Mouse (Mus musculus) hindbrain, embryonic 14.5 days (tissue): Measurements from ENCODE around the gene Cct6b. TPM values are rescaled to one million over a fixed set of nuclear protein-coding genes. Genes with fewer than 3 reads are reported as not detected.

Experiments used
- ATAC-seq: fragments of 200-750 bp; cut with Nextera tagmentation; 2 replicates; pipeline ENCODE4 v1.8.0; 2017; ENCODE audit warnings: moderate number of reproducible peaks, mild to moderate bottlenecking, moderate TSS enrichment, moderate library complexity; ENCODE audit not compliant: low FRiP score
- DNase-seq: peaks from one replicate; pipeline ENCODE4 v3.0.0-alpha.2; 2015; ENCODE audit warnings: low spot score
- H3K27ac ChIP-seq: fragments of 300-500 bp; sonication (generic); 2 replicates; pipeline ENCODE4 v1.5.1; 2014; ENCODE audit warnings: mild to moderate bottlenecking, moderate library complexity
- H3K27me3 ChIP-seq: fragments of 300-500 bp; sonication (generic); 2 replicates; pipeline ENCODE4 v1.6.1; 2014; ENCODE audit warnings: mild to moderate bottlenecking, low read length, mixed read lengths; ENCODE audit not compliant: control insufficient read depth, insufficient read depth
- H3K36me3 ChIP-seq: fragments of 300-500 bp; sonication (generic); replicated peaks from 2 replicates; pipeline ENCODE4 v1.6.1; 2014; ENCODE audit not compliant: control insufficient read depth, insufficient read depth
- H3K4me1 ChIP-seq: fragments of 300-500 bp; sonication (generic); replicated peaks from 2 replicates; pipeline ENCODE4 v1.6.1; 2014; ENCODE audit warnings: antibody characterized with exemption, low read length, mixed read lengths; ENCODE audit not compliant: control insufficient read depth, insufficient read depth
- H3K4me2 ChIP-seq: fragments of 300-500 bp; sonication (generic); replicated peaks from 2 replicates; pipeline ENCODE4 v1.6.1; 2014; ENCODE audit warnings: mild to moderate bottlenecking, moderate library complexity
- H3K4me3 ChIP-seq: fragments of 300-500 bp; sonication (generic); replicated peaks from 2 replicates; pipeline ENCODE4 v1.5.1; 2014; ENCODE audit warnings: mild to moderate bottlenecking, low read length
- H3K9ac ChIP-seq: fragments of 300-500 bp; sonication (generic); 2 replicates; pipeline ENCODE4 v1.6.1; 2014
- H3K9me3 ChIP-seq: fragments of 300-500 bp; sonication (generic); 2 replicates; pipeline ENCODE4 v1.6.1; 2016; ENCODE audit warnings: low read length; ENCODE audit not compliant: control insufficient read depth
- WGBS: fragments of 180-500 bp; shearing (Covaris S2); extraction: QIAGEN DNeasy Blood & Tissue Kit; methylation state at CpG from one replicate; pipeline ENCODE4 v1.1.7; 2014; 5-methylcytosine and 5-hydroxymethylcytosine counted together
- polyA plus RNA-seq: library from polyadenylated mRNA; unstranded; fragments of >200 nt; fragmentation: Nextera tagmentation; extraction: Ambion mirVana; gene quantifications from 2 replicates; pipeline ENCODE4 v1.2.1, GENCODE M21; 2014

The Cct6b gene
- polyA plus RNA-seq, 1 experiment from 2014 or later = 0.09 TPM

DNA sequence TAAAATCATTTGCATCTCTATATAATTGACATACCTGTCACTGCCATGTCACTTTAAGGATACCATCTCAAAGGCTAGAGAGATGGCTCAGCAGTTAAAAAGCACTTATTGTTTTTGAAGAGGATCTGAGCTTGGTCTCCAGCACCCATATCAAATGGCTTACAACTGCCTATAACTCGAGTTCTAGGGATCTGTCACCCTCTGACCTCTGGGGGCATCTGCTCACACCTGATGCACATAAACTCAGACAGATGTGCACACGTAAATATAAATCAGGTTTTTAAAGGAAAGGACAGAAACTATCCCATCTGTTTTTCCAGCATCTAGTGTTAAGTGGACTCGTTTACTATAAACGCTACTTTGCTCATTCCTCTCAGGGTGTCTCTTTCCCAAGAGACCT is 860 bp downstream of the Cct6b start:
- H3K9me3 ChIP-seq = no peaks in the 10 kb centered on the region
- no peak for ATAC-seq
- peak overlapping the region; percentile 59 for H3K4me2 ChIP-seq
- H3K4me3 ChIP-seq = peak overlapping the region; percentile 62
- H3K27me3 ChIP-seq = no peaks in the 10 kb centered on the region
- peak overlapping the region; percentile 62 for H3K9ac ChIP-seq
- peak overlapping the region; percentile 84 for H3K27ac ChIP-seq
- 14% methylated on average over 4 of the region's 4 CpGs for WGBS
- H3K4me1 ChIP-seq = peaks cover 21% of the 10 kb centered on the region
- no peak for DNase-seq
- H3K36me3 ChIP-seq = 0 out of 2 replicates have a peak, but pooled peaks cover 6% of the 10 kb centered on the region

DNA sequence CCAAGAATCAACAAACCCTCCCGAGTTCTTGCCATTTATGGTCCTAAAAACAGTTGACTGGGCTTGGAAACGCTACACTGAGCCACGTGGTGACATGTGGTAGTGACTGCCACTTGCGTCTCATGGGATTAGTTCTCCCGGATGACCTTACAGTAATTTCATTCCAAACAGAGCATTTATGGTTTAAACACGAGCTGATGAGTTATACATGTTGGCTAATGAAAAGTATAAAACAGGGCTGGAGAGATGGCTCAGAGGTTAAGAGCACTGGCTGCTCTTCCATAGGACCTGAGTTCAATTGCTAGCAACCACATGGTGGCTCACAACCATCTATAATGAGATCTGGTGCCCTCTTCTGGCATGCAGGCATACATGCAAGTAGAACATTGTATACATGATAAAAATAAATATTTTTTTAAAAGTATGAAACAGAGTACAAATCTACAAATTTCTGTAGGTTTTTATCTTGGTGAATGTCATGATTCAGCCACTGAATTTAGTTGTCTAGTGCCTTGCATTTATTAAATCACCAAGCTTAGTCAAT is 1.8 kb downstream of the Cct6b start:
- 0 out of 2 replicates have a peak, but pooled peaks cover 6% of the 10 kb centered on the region for H3K36me3 ChIP-seq
- no peak for ATAC-seq
- WGBS = 87% methylated on average over 6 of the region's 6 CpGs

DNA sequence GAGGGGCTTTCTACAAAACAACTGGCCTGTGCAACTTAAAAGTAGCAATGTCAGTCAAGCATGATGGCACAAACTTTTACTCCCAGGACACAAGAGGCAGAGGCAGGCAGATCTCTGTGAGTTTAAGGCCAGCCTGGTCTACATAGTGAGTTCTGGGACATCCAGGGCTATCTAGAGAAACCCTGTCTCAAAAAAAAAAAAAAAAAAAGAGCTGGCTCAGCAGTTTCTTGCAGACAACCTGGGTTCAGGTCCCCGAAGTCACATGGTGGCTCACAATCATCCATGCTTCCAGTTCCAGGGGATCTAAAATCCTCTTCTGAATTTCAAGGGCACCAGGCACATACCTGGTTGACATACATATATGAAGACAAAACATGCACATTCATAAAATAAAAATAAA is 8.2 kb downstream of the Cct6b start:
- ATAC-seq (no peak), DNase-seq (no peak)
- H3K27me3 ChIP-seq = no peaks in the 10 kb centered on the region
- no peak overlapping the region for H3K4me3 ChIP-seq
- no peaks in the 10 kb centered on the region for H3K36me3 ChIP-seq
- H3K4me2 ChIP-seq = no peak overlapping the region
- no peak overlapping the region for H3K9ac ChIP-seq
- H3K9me3 ChIP-seq = no peaks in the 10 kb centered on the region
- no peaks in the 10 kb centered on the region for H3K4me1 ChIP-seq
- WGBS = 100% methylated on average over 1 of the region's 1 CpGs
- H3K27ac ChIP-seq = no peak overlapping the region

More for the DNA sequence above, 1.8 kb downstream of the Cct6b start:
- Histone ChIP-seq H3K27ac (no peak overlapping the region), H3K27me3 (no peaks in the 10 kb centered on the region), H3K9ac (no peak overlapping the region), H3K4me1 (peaks cover 21% of the 10 kb centered on the region), H3K4me2 (no peak overlapping the region), H3K4me3 (no peak overlapping the region), H3K9me3 (no peaks in the 10 kb centered on the region)
- DNase-seq = no peak

DNA sequence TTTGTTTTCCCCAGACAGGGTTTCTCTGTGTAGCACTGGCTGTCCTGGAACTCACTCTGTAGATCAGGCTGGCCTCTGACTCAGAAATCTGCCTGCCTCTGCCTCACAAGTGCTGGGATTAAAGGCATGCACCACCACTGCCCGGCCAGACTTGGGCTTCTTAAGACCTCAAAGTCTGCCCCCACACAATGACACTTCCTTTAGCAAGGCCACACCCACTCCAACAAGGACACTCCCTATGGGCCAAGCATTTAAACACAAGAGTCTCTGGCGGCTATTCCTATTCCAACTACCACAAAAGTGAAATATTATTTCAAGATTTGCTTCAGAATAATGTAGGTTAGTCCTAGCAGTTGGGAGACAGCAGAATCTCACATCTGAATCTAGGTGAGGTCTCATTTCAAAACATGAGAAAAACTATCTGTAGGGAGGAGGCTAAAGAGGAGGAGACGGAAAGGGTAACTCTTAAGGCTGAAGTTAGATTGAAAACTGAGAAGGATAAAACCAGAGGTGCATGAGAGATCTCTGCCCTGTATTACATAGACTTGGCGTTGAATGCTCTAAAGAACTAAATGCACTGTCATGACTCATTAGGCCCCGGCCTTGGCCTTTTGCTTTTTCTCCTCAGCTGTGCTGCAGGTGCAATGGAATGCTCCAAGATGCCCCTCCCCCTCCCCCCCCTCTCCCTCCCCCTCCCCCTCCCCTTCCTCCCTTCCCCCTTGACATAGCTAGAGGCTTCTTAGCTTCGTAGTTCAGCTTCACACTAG is 11.6 kb downstream of the Cct6b start:
- WGBS = 74% methylated on average over 6 of the region's 6 CpGs
- no peak overlapping the region for H3K4me2 ChIP-seq

DNA sequence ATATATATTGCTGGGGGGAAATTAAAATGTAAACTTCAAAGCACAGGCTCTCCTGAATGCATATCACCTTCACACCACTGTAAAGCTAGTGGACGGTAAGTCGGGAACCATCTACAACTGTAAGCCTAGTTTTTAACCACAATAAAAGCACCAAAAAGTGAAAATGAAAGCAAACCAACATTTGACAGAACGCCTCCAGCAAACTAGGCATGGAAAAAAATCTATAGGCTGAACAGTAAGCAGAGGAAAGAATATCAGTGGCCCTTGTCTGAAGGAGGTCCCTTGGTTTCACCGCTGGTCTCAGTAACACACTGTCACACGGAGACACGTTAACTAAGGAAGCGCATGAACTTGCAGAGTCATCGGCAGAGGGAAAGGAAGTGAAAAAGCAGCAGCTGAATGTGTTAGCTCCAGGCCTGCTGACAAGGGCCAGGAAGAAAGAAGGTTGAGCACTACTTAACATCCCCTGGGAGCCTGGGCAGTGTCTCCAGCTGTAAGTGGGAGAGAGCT is 17.2 kb downstream of the Cct6b start:
- Histone ChIP-seq H3K4me1 (no peaks in the 10 kb centered on the region), H3K9ac (no peak overlapping the region), H3K36me3 (no peaks in the 10 kb centered on the region), H3K9me3 (no peaks in the 10 kb centered on the region), H3K27me3 (no peaks in the 10 kb centered on the region), H3K27ac (no peak overlapping the region), H3K4me3 (no peak overlapping the region), H3K4me2 (no peak overlapping the region)
- WGBS = 82% methylated on average over 8 of the region's 8 CpGs
- ATAC-seq = no peak
- no peak for DNase-seq

More for the DNA sequence above, 11.6 kb downstream of the Cct6b start:
- Histone ChIP-seq H3K4me3 (no peak overlapping the region), H3K27ac (no peak overlapping the region), H3K27me3 (no peaks in the 10 kb centered on the region), H3K9me3 (no peaks in the 10 kb centered on the region), H3K4me1 (no peaks in the 10 kb centered on the region), H3K9ac (no peak overlapping the region), H3K36me3 (no peaks in the 10 kb centered on the region)
- DNase-seq = no peak
- no peak for ATAC-seq

DNA sequence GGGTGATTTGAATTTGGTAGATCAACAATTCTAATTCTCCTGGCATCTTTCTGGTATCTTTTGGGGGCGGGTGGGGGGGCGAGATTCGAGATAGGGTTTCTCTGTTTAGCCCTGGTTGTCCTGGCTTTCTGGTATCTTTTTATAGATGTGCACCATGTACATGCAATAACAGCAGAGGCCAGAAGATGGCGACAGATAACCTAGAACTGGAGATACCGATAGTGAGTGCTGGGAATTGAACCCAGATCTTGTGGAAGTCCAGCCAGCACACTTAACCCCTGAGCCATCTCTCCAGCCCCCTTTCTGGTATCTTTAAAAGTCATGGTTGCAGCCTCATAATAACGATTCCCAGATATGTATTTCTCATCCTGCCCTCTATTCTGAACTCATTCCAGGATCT is 18.0 kb downstream of the Cct6b start:
- WGBS = 30% methylated on average over 6 of the region's 6 CpGs
- no peaks in the 10 kb centered on the region for H3K9me3 ChIP-seq
- H3K27ac ChIP-seq = no peak overlapping the region
- no peak for ATAC-seq
- no peak overlapping the region for H3K4me2 ChIP-seq
- no peak overlapping the region for H3K9ac ChIP-seq
- DNase-seq = no peak
- H3K27me3 ChIP-seq = no peaks in the 10 kb centered on the region
- H3K4me3 ChIP-seq = no peak overlapping the region
- no peaks in the 10 kb centered on the region for H3K4me1 ChIP-seq
- H3K36me3 ChIP-seq = no peaks in the 10 kb centered on the region

DNA sequence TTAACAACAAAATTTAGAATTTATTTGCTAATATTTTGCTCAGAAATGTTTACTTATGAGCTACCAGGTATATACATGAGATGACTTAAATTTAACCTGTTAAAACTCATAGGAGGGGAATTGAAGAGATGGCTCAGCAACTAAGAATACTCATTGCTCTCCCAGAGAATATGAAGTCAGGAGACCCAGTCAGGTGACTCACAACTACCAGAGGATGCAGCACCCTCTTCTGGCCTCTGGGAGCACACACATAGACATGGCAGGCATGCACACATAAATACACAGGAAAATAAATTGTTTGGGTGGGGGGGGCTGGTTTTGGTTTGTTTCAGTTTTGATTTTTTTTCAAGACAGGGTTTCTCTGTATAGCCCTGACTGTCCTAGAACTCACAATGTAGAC is 25.1 kb downstream of the Cct6b start:
- ATAC-seq = no peak
- no peaks in the 10 kb centered on the region for H3K4me1 ChIP-seq

DNA sequence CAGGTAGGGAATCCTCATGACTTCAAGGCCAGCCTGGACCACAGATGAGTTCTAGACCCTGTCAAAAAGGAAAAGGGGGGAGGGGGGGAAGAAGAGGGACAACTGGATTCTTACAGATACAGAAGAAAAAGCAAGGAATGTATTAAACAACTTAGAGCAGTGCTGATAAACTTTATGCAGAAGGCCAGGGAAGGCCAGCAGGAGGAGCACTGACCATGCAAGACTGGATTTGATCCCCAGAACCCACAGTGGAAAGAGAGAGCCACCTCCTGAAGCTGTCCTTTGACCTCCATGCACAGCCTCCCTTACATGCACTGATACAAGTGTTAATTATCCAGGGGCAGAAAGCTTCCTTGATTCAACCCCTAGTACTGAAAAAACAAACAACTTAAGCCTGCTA is 29.9 kb downstream of the Cct6b start:
- Histone ChIP-seq H3K9ac (no peak overlapping the region), H3K27ac (no peak overlapping the region), H3K4me2 (no peak overlapping the region), H3K36me3 (no peaks in the 10 kb centered on the region), H3K9me3 (no peaks in the 10 kb centered on the region), H3K4me3 (no peak overlapping the region), H3K27me3 (no peaks in the 10 kb centered on the region), H3K4me1 (no peaks in the 10 kb centered on the region)
- DNase-seq = no peak
- no peak for ATAC-seq

More for the DNA sequence above, 25.1 kb downstream of the Cct6b start:
- no peak overlapping the region for H3K4me3 ChIP-seq
- H3K9me3 ChIP-seq = no peaks in the 10 kb centered on the region
- no peak overlapping the region for H3K9ac ChIP-seq
- no peaks in the 10 kb centered on the region for H3K27me3 ChIP-seq
- no peak overlapping the region for H3K4me2 ChIP-seq
- H3K27ac ChIP-seq = no peak overlapping the region
- H3K36me3 ChIP-seq = no peaks in the 10 kb centered on the region
- no peak for DNase-seq

DNA sequence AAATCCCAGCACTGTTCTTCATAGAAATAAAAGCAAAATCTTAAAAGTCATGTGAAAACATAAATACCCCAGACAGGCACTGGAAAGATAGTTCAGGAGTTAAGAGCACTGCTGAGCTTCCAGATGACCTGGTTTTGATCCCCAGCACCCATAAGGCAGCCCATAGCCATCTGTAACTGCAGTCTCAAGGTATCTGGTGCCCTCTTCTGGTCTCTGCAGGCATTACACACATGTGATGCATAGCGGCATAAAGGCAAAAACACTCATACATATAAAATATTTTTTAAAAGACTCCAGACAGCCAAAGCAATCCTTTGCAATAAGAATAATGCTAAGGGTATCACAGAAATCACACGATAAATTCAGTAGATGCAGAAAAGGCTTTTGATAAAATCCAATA is 37.3 kb downstream of the Cct6b start:
- ATAC-seq = no peak
- Histone ChIP-seq H3K36me3 (no peaks in the 10 kb centered on the region), H3K9ac (no peak overlapping the region), H3K27ac (no peak overlapping the region), H3K4me1 (no peaks in the 10 kb centered on the region), H3K27me3 (no peaks in the 10 kb centered on the region), H3K4me2 (no peak overlapping the region), H3K9me3 (no peaks in the 10 kb centered on the region), H3K4me3 (no peak overlapping the region)
- no peak for DNase-seq
- WGBS = 95% methylated on average over 2 of the region's 2 CpGs
